Mouse (Mus musculus) testis, adult 2 months (tissue): ENCODE measurements at regions not wholly inside any gene's neighbourhood (a gene's known extent, or its start where the extent isn't known, plus 50 kb on each side); places are given as distances from the start of the nearest gene placed in this dataset.

ENCODE experiments used
- CTCF ChIP-seq: fragments of 200-500 bp; IDR thresholded peaks from 2 replicates; pipeline ENCODE4 v1.5.1; 2012; ENCODE audit warnings: low read depth, mild to moderate bottlenecking, inconsistent platforms, low read length, moderate library complexity; ENCODE audit not compliant: control insufficient read depth, insufficient read depth, insufficient replicate concordance
- POLR2A ChIP-seq: fragments of 200-500 bp; IDR thresholded peaks from 2 replicates; pipeline ENCODE4 v1.6.1; 2012; ENCODE audit warnings: low read depth, mild to moderate bottlenecking, inconsistent platforms, low read length, moderate library complexity; ENCODE audit not compliant: control insufficient read depth

DNA sequence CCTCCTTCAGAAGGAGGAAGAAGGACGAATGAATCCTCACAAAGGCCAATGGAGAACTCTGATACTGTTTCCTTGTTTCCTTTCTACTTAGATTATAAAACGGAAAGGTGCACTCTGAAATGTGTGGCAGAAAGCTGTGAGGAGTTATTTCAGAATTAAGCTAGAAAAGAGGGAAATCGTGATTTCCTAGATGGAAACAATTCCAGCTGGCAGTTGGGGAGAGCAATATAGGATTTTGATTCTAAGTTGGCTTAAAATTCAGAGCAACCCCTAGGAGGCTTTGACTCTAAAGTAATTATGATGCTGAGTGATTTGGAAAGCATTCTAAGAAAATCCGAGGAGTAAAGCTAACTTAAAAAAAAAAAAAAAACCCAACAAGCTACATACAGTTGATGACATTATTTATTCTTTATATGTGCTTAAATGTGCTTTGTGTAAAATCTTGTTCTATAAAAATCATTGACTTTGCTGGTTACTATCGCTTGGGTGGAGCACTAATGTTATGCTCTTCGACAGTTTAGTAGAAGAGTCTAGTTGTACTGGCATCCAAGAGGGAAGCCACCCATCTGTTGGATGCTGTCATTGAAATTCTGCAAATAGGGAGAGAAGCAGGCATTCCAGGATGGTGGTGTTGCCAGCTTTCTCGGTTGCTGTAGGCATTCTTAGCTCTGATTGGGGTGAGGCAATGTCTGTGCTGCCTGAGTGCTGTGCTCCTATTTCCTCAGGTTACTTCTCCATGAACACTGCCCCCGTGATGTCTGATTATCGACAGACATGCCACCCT lies 432.3 kb downstream of the Slc4a3 start:
- TF ChIP-seq POLR2A = no peak
- no peak for TF ChIP-seq CTCF
